Mouse (Mus musculus) cerebellum, adult 18-20 months (tissue): Measurements from ENCODE around the gene Nrip1.

Experiments used
- DNase-seq, 2 experiments: peaks; one replicate each; pipeline ENCODE4 v3.0.0; 2021

Nrip1 gene

DNA sequence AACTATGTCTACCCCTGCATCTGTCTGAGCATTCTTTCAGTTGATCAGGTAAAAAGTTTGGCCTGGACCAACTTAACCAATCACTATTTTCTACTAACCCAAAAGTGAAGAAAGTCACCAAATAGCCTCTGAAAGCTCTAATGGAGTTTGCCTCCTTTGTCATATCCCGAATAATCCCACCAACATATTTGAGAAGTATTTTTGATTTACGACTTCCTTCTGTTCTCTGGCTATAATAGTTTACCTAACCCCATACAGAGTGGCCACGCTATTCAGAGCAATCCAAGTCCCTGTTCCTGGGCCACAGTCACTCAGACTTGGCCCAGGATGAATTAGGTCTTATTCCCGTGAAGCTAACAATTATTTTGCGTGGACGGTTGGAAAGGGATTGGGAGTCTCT lies 108.3 kb downstream of the Nrip1 start:
- DNase-seq = no peak

DNA sequence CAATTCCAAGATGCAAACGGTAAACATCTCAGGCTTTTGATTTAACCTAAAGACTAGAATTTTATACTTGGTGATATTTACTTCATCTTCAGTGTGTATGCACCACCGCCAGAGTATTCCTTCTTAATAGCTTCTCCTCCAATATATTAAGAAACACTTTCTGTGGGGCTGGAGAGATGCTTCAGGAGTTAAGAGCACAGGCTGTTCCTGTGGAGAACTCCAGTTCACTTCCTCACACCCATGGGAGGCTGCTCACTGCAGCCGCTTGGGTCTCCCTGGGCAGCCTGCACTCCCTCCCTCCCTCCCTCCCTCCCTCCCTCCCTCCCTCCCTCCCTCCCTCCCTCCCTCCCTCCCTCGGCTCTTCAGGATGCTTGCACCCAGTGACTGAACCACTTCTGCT lies 110.2 kb downstream of the Nrip1 start:
- no peak for DNase-seq

DNA sequence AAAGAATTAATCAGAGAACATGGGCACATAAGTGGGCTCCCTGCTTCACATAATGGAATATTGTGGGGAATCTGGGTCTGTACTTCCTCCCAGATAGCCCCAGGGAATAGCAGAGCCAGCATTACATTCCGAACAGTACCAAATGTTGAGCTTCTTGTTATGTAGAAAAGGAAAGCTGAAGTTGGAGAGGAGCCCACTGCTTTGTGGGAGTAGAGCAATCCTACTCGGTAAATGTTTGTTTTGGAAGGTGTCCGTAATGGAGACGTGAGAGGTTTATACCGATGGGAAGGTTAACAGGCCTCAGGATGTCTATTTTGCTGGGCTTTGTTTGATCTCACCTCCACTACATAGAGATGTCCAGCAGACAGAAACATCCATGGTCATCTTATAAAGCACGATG lies 113.3 kb downstream of the Nrip1 start:
- DNase-seq = no peak

DNA sequence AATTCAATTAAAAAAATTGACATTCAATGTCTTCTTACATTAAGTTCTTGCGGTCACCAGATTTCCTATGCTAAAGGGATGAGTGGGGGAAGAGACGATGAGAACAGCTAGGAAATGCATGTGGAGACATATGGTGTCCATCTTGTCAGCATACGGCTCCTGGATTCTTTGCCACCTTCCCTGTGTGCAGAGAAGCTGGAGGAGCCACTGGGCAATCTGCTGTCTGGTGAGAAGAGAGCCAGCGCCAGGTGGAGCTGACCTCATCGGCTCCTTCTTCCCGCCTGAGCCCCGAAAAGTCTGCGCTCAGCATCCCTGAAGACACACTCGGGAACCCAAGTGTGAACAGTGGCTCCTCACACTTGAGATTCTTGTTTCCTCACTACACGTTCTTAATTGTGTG lies 121.8 kb downstream of the Nrip1 start:
- DNase-seq = peak; percentile 82 to 90

DNA sequence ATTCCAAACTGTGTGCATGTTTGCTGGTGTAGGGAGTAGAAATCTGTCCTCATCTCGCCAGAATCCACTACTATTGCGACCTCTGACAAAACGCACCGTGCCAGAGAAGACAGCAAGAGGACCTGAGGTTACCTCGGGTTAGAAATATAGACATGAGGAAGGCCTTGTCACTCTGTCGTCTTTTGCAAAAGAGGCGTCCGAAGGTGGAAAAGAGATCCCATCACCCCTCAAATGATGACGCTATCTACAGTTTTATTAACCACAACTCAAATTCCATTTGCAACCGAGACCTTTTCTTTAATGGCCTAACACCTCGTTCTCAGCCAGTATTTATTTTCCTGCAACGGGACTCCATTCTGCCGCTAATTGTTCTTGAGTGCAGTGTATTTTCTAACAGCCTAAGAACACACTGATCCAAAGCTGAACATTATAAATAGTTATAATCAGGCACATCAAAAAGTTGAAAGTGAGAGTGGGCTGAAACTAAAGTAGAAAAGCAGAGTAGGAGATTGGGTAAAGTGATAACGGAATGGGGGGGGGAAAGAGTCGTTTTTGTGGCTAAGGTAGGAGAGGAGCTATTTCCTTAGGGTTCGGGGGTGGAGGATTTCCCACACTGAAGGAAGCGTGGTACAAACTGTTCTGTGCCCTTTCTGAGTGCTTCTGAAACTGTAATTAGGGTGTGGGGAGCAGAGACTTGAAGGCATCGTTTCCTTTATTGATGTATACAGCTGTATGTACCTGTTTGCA lies 124.1 kb downstream of the Nrip1 start:
- no peak for DNase-seq

DNA sequence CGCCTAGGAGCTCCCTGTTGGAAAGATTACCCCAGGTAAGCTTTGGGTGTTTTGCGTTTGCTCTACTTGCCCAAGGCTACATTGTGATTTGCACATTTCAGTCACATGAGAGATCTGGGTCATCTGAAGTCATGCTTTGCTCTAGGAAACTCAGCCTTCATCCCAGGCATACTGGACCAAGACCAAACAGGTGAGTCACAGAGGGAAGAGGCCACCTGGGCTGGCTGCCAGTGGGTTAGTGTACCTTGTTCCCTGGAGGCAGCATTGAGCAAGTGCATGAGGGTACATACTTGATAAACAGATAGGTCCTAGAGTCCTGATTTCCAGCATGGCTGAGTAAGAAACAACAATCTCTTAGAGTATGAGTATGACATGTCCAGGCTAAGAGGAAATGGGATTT lies 130.8 kb downstream of the Nrip1 start:
- DNase-seq = peak; percentile 59 to 60

DNA sequence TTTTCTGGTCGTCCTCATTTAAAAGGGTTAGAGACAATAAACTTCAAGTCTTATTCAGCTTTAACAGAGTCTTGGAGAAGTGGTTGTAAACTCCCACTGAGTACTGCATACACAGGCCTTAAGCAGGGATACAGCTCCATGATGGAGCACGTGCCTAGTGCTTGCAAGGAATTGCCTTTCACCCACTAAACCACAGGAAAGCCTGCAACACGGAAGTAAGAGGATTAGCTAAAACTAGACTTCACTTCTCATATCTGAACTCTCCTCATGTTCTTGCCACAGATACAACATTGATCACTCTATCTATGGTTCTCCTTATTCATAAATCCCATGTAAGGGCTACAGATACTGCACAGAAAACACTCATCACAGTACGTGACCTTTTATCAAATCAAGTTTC lies 132.4 kb downstream of the Nrip1 start:
- DNase-seq = no peak

DNA sequence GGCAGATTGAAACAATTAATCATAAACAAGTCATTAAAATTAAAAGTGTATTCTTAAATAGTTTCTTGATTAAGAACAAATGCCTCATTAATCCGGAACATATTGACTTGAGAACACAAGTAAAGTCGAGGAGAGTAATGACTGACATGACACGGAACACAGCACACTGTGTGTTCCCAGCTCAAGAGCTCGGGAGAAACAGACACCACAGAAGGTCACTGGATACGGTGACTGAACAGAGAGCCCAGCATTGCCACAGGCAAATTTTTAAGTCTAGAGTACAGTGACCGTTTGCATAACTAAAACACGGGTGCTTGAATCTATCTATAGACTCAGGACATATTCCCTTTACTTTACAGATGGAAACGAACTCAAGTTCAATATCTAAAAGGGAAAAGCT lies 134.3 kb downstream of the Nrip1 start:
- DNase-seq = no peak

DNA sequence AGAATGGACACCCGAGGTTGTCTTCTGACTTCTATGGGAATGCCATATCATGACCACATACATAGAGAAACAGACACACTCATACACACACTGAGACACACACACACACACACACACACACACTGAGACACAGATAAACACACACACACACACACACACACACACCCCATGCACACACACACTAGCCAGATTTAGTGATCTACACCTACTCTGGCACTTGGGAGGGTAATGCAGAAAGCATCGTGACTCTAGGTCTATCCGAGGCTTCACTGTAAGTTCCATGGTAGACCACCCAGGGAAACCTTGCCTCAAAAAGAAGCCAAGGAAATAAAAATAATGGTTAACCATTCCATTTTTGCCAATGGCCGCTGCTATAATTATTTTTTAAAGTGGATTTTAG lies 134.8 kb downstream of the Nrip1 start:
- no peak for DNase-seq
